36 mouse cellular contexts compared by ENCODE assay signal in genomic region chrX:50443352-50443751, GRCm38 (mm10). TPM values are rescaled to one million over a fixed set of nuclear protein-coding genes. Genes with fewer than 3 reads are reported as not detected.
"Had no signal": no experiment of that assay in that cellular context is flagged by ENCODE, and none has a peak within 500 bp of the region (broad histone marks: within the 10 kb centered on the region; RNA-seq: fewer than 3 reads in every experiment).

No protein-coding gene starts in this region.

- H3K9me3 ChIP-seq: embryonic facial prominence, embryonic 10.5 days; embryonic facial prominence, embryonic 12.5 days; embryonic facial prominence, embryonic 13.5 days; embryonic facial prominence, embryonic 15.5 days; forebrain, embryonic 10.5 days; forebrain, embryonic 12.5 days; forebrain, embryonic 13.5 days; forebrain, embryonic 15.5 days; heart, embryonic 10.5 days had no signal

- H3K36me3 ChIP-seq: embryonic facial prominence, embryonic 10.5 days; embryonic facial prominence, embryonic 12.5 days; embryonic facial prominence, embryonic 13.5 days; embryonic facial prominence, embryonic 15.5 days; forebrain, embryonic 10.5 days; forebrain, embryonic 12.5 days; forebrain, embryonic 15.5 days; heart, embryonic 10.5 days had no signal

- H3K27me3 ChIP-seq: embryonic facial prominence, embryonic 12.5 days; embryonic facial prominence, embryonic 13.5 days; embryonic facial prominence, embryonic 15.5 days; forebrain, embryonic 12.5 days; forebrain, embryonic 13.5 days; forebrain, embryonic 15.5 days had no signal

- H3K27ac ChIP-seq: embryonic facial prominence, embryonic 10.5 days; embryonic facial prominence, embryonic 12.5 days; embryonic facial prominence, embryonic 13.5 days; embryonic facial prominence, embryonic 15.5 days; forebrain, embryonic 10.5 days; forebrain, embryonic 12.5 days; forebrain, embryonic 13.5 days; forebrain, embryonic 15.5 days; gastrocnemius, adult 2 months; heart, adult 2 months; heart, embryonic 10.5 days had no signal

- H3K9ac ChIP-seq: embryonic facial prominence, embryonic 12.5 days; embryonic facial prominence, embryonic 13.5 days; embryonic facial prominence, embryonic 15.5 days; forebrain, embryonic 12.5 days; forebrain, embryonic 13.5 days; forebrain, embryonic 15.5 days; forebrain, postnatal 0 days had no signal

- DNase-seq: cerebellum, postnatal 36 days; embryo, embryonic 11 days; gastrocnemius, adult 2 months; gastrocnemius, postnatal 10 days; gastrocnemius, postnatal 14 days; gastrocnemius, postnatal 25 days; gastrocnemius, postnatal 36 days; heart, adult 11 months; heart, adult 18-20 months; heart, adult 2 months had no signal

- H3K4me3 ChIP-seq: embryonic facial prominence, embryonic 10.5 days; embryonic facial prominence, embryonic 12.5 days; embryonic facial prominence, embryonic 13.5 days; embryonic facial prominence, embryonic 15.5 days; erythroblast, embryonic 14.5 days; forebrain, embryonic 10.5 days; forebrain, embryonic 12.5 days; forebrain, embryonic 13.5 days; forebrain, embryonic 15.5 days; gastrocnemius, adult 2 months; heart, adult 2 months; heart, embryonic 10.5 days had no signal

- H3K4me1 ChIP-seq: embryonic facial prominence, embryonic 10.5 days; embryonic facial prominence, embryonic 12.5 days; embryonic facial prominence, embryonic 13.5 days; embryonic facial prominence, embryonic 15.5 days; forebrain, embryonic 10.5 days; forebrain, embryonic 12.5 days; forebrain, embryonic 13.5 days; forebrain, embryonic 15.5 days; heart, embryonic 10.5 days had no signal

RNA-seq across cellular contexts. Expression of gene Olfr1324, which starts 15.1 kb away (rescaled TPM):
- total RNA-seq: common myeloid progenitor, adult 5-6 weeks; forebrain, postnatal 0 days; gastrocnemius, adult 18-20 months; gastrocnemius, adult 2 months; gastrocnemius, adult 8-10 months; gastrocnemius, postnatal 10 days; gastrocnemius, postnatal 14 days; gastrocnemius, postnatal 25 days; gastrocnemius, postnatal 36 days; gastrocnemius, postnatal 4 days; granulocyte monocyte progenitor cell, adult 5-6 weeks; heart, adult 18-20 months; heart, adult 2 months; heart, adult 8-10 months had no signal
- polyA plus RNA-seq: cortical plate, adult 2 months; embryonic facial prominence, embryonic 10.5 days; embryonic facial prominence, embryonic 11.5 days; embryonic facial prominence, embryonic 12.5 days; embryonic facial prominence, embryonic 13.5 days; embryonic facial prominence, embryonic 14.5 days; erythroblast, embryonic 14.5 days; forebrain, embryonic 10.5 days; forebrain, embryonic 11.5 days; forebrain, embryonic 12.5 days; forebrain, embryonic 13.5 days; forebrain, embryonic 14.5 days; forebrain, embryonic 15.5 days; forebrain, embryonic 16.5 days; forebrain, postnatal 0 days; frontal cortex, adult 2 months; gonadal fat pad, adult 2 months; heart, adult 2 months; heart, embryonic 10.5 days; heart, embryonic 11.5 days had no signal
